Mouse (Mus musculus) CD4-positive, CD25-positive, alpha-beta regulatory T cell, adult 4 months (primary cell): ENCODE measurements around the gene Med1. TPM values are rescaled to one million over a fixed set of nuclear protein-coding genes. Genes with fewer than 3 reads are reported as not detected.
"Not testable (repeated sequence)": the region's sequence is repeated elsewhere in the genome, so short reads cannot be mapped to it uniquely, and the experiment has no call there.

Experiments
- ATAC-seq: one replicate; pipeline ENCODE4 v1.8.0; 2017
- polyA plus RNA-seq, 2 experiments: library from polyadenylated mRNA; unstranded; fragments of 100-300 nt; shearing (Covaris generic); gene quantifications; one replicate each; pipeline ENCODE4 v1.2.1; 2017

Gene Med1
- polyA plus RNA-seq = 100 to 1,000 TPM in 1 of 2 experiments, 10 to 100 TPM in 1; 97.7 to 127 TPM

- peak; percentile 98 for ATAC-seq
These were observed at the start of gene Med1 for GRCm38 (mm10) chr11:98192901-98193805. TSS of gene Med1 (minus strand) at chr11:98193293.

- no peak for ATAC-seq
These were observed 45.9 kb upstream of the Med1 start for GRCm38 (mm10) chr11:98238995-98239394.

GRCm38 (mm10) chr11:98238416-98238815 is 45.3 kb upstream of the Med1 start:
- ATAC-seq = no peak

GRCm38 (mm10) chr11:98226349-98226748 is 33.3 kb upstream of the Med1 start:
- ATAC-seq = no peak

GRCm38 (mm10) chr11:98213311-98213710 is 20.2 kb upstream of the Med1 start:
- ATAC-seq = no peak

GRCm38 (mm10) chr11:98209661-98210060 is 16.6 kb upstream of the Med1 start:
- not testable (repeated sequence) for ATAC-seq

- not testable (repeated sequence) for ATAC-seq
These were observed 13.2 kb upstream of the Med1 start for GRCm38 (mm10) chr11:98206281-98206680.

GRCm38 (mm10) chr11:98205463-98205862 is 12.4 kb upstream of the Med1 start:
- no peak for ATAC-seq

- ATAC-seq = no peak
These were observed 10.9 kb upstream of the Med1 start for GRCm38 (mm10) chr11:98203931-98204421.

- ATAC-seq = no peak
These were observed 10.3 kb upstream of the Med1 start for GRCm38 (mm10) chr11:98203351-98203911.

- ATAC-seq = peak; percentile 94
These were observed 9.7 kb upstream of the Med1 start, which contains the start of gene Cdk12 for GRCm38 (mm10) chr11:98202641-98203350. TSS of gene Cdk12 (plus strand) at chr11:98203059.

GRCm38 (mm10) chr11:98201791-98202640 is 8.9 kb upstream of the Med1 start:
- no peak for ATAC-seq

- no peak for ATAC-seq
These were observed 2.3 kb downstream of the Med1 start for GRCm38 (mm10) chr11:98190820-98191219.

- ATAC-seq = no peak
These were observed 5.3 kb downstream of the Med1 start for GRCm38 (mm10) chr11:98187640-98188395.

- not testable (repeated sequence) for ATAC-seq
These were observed 10.9 kb downstream of the Med1 start for GRCm38 (mm10) chr11:98182149-98182548.

- ATAC-seq = no peak
These were observed 24.7 kb downstream of the Med1 start for GRCm38 (mm10) chr11:98168400-98168799.

- no peak for ATAC-seq
These were observed 38.0 kb downstream of the Med1 start for GRCm38 (mm10) chr11:98155094-98155493.

GRCm38 (mm10) chr11:98150625-98151156 is 42.4 kb downstream of the Med1 start:
- no peak for ATAC-seq

- peak; percentile 79 for ATAC-seq
These were observed 43.1 kb downstream of the Med1 start, which contains the start of gene Fbxl20 for GRCm38 (mm10) chr11:98149786-98150624. TSS of gene Fbxl20 (minus strand) at chr11:98150403.

GRCm38 (mm10) chr11:98149304-98149750 is 43.8 kb downstream of the Med1 start:
- peak; percentile 76 for ATAC-seq
